Mouse (Mus musculus) T-helper 1 cell (primary cell): ENCODE results near the gene Psma3.
"Not testable (repeated sequence)": the region's sequence is repeated elsewhere in the genome, so short reads cannot be mapped to it uniquely, and the experiment has no call there.

Source experiments
- in situ Hi-C: fragments of 300-600 bp; cut with MboI, MseI; formaldehyde crosslinking; loops from one replicate; pipeline ENCODE4 v1.15.1; 2025; ENCODE audit warnings: high pct_unique_total_duplicates

Gene Psma3

GRCm38 (mm10) chr12:71000344-71000743 lies 25.9 kb downstream of the Psma3 start:
- in situ Hi-C loops: no loop called here

- in situ Hi-C loops: no loop called here
Measured at GRCm38 (mm10) chr12:71001456-71001855, 27.0 kb downstream of the Psma3 start.

- in situ Hi-C loops: no loop called here
Measured at GRCm38 (mm10) chr12:71003760-71004426, 29.5 kb downstream of the Psma3 start.

DNA sequence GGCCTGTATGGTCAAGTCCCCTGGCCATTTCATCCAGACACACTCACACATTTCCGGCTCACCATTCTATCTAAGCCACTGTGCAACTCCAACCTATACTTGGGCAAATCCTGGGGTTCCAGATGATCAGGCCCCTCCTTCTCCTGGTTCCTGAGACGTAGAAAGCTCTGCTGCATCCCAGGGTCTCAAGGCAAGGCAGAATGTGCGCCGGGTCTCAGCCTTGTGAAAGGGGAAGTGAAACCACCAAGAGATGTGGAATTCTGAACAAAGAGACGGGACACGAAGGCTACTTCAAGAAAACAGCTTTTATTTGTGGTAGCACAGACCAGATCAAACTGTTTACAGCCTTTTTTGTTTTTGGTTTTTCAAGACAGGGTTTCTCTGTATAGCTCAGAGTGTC lies 31.7 kb downstream of the Psma3 start:
- in situ Hi-C loops: no loop called here

GRCm38 (mm10) chr12:71006901-71007300 lies 32.5 kb downstream of the Psma3 start:
- in situ Hi-C loops: no loop called here

- in situ Hi-C loops: no loop called here
Measured at GRCm38 (mm10) chr12:71009769-71010168, 35.3 kb downstream of the Psma3 start.

- in situ Hi-C loops: no loop called here
Measured at GRCm38 (mm10) chr12:71014845-71015362, 40.5 kb downstream of the Psma3 start.

DNA sequence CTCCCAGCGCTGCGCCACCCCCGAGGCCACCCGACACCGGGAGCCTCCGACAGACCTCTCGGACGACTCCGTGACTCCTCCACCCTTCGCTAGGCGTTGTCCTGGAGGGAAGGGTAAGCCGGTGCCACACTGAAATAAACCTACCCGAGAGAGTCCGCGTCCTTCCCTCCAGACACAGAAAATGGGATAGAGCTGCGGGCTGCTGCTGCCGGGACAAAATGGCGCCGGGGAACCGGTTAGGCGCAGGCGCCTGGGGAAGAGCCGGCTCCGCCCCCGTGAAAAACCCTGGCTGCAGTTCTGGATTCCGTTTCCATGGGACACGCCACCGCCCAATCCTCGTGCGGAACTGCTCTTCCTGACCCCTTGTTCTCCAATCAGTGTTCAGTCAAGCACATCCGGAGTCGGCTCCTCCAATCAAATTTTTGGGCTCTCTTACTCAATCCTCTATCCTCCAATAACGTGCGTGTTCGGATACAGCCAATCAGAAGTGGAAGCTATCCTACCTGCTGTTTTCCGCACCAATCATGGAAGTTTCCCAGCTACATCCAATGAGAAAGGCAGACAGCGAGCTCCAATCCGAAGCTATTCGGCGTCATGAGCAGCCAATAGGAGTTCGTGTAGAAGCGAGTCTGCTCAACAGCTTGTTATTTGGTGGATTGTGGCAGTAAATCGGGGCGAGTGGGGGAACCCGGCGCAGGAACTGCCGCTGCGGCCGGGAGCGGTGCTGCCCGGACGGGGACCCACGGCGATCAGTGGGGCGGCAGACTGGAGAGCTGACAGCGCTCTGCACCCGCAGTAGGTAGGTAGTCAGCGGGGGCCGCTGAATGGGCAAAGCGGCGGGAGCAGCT lies 41.2 kb downstream of the Psma3 start, which contains the start of gene Arid4a:
TSS of gene Arid4a (plus strand) at position 628 of the 848 bp plus-strand sequence.
- in situ Hi-C loops: no loop called here

DNA sequence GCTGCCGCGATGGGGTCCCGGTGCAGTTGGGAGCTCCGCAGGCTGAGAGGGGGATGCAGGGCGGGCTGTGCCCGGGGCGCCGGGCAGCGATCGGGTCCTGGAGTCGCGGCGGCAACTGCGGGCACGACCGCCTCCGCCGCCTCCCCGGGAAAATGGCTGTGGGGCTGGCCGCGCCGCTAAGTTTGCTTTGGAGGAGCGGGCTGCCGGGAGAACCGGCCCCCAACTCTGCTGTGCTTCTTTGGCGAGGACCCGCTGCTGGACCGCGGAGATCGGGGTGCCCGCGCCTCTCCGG lies 41.7 kb downstream of the Psma3 start:
- in situ Hi-C loops: no loop called here

DNA sequence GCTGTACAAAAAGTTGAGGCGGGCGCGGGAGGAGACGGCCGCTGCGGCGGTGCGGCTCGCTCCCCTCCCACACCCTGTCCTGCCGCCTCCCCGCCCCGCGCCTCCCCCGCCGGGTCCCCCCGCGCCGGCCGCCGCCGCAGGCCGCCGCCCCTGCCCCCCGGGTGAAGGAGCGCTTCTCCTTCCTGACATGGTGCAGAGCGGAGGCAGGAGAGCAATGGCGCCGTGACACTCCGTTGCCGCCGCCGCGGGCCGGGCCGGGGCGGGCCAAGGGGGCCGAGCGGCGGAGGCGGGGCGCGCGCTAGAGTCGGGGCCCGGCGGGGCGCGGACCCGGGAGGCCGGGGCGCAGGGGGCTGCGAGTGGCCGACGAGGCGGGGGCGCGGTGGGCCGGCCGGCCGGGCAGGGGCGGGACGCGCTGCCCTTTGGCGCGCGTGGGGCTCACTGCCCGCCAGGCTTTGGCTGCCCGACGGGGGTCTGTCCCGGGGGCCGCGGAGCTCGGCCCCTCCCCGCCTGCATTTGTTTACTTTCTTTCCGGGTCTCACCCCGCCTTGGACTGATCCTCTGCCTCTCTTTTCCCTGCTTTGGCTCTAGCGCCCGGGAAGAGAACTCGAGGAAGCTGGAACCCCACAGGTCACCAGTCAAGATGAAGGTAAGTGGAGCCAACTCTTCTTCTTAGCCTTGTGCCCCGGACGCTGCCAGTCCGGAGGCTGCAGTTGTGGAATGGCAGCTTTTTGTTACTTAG lies 42.3 kb downstream of the Psma3 start:
- in situ Hi-C loops: no loop called here

GRCm38 (mm10) chr12:71017242-71017571 lies 42.8 kb downstream of the Psma3 start:
- in situ Hi-C loops: no loop called here

DNA sequence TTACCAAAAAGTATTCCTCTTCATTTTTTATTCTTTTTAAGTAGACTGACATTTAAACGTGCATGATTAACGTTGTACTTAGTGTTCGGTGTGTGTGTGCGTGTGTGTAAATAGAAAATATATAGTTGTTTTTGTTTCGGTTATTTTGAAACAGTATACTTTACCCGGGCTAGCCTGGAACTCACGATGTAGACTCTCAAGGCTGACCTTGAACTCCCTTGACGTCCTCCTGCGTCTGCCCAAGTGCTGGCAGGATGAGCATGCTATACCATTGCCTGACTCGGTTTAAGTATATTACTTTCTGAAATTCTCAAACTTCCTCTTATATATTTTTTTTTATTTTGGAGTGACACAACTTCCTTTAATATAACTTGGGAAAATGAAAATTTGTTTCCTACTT lies 43.4 kb downstream of the Psma3 start:
- in situ Hi-C loops: no loop called here

GRCm38 (mm10) chr12:71019211-71019610 lies 44.8 kb downstream of the Psma3 start:
- in situ Hi-C loops: no loop called here

GRCm38 (mm10) chr12:71024411-71024810 lies 50.0 kb downstream of the Psma3 start:
- in situ Hi-C loops: no loop called here

DNA sequence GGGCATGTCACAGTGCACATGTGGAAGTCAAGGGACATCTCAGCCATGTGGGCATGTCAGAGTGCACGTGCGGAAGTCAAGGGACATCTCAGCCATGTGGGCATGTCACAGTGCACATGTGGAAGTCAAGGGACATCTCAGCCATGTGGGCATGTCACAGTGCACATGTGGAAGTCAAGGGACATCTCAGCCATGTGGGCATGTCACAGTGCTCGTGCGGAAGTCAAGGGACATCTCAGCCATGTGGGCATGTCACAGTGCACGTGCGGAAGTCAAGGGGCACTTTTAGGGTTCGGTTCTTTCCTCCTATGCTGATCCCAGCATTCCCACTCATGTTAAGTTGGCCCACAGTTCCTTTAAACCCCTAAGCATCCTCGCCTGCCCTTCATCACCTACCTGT lies 53.8 kb downstream of the Psma3 start:
- in situ Hi-C loops: not testable (repeated sequence)

DNA sequence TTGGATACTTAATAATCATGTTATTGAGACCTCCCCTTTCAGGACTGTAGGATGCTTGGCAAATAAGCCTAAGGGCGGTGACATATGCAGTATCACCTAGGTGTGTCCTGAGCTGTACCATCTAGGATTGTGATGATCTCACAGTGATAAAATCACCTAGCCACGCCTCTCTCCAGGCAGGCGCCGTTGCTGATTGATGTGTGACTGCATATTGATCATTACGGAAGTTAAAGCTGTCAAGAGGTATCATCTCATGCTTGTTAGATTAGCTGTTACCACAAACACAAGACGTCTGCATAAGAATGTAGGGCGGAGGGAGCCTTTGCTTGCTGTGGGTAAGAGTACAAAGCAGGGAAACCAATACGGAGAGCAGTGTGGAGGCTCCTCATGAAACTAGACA lies 55.8 kb downstream of the Psma3 start:
- in situ Hi-C loops: no loop called here

GRCm38 (mm10) chr12:71030722-71031121 lies 56.3 kb downstream of the Psma3 start:
- in situ Hi-C loops: no loop called here

DNA sequence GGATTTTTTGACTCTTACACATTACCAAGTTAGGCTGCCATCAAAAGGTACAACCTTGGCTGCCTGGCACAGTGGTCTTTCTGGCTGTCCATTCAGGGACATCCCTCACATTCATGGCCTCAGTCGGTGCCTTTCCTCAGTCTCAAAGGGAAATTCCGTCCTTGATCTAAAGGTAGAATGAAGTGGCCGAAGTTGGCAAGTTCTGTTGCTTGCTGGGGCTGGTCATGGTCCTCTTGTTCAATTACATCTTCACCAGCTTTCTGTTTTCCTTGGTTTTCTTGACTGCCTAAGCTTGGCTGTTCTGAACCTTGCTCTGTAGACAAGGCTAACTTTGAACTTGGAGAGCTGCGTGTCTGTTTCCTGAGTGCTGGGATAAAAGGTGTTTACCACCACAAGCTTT lies 61.4 kb downstream of the Psma3 start:
- in situ Hi-C loops: no loop called here

- in situ Hi-C loops: no loop called here
Measured at GRCm38 (mm10) chr12:71036729-71037404, 62.4 kb downstream of the Psma3 start.

DNA sequence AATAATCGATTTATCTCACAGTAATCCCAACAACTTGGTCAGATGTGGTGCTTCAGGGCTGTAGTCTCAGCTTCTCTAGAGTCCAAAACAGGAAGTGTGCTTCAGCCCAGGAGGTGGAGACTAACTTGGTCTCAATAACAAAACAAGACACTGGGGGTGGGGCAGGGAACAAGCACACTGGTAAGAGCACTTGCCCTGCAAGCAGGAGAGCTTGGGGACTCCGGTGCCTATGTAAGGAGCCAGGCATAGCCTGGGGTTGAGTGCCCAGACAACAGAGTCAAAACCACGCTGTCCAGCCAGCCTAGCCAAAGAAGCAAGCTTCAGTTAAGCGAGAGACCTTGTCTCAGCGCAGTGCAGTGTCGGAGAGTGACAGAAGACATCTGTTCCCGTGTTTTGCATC lies 66.0 kb downstream of the Psma3 start:
- in situ Hi-C loops: no loop called here

GRCm38 (mm10) chr12:71042451-71042850 lies 68.0 kb downstream of the Psma3 start:
- in situ Hi-C loops: no loop called here

GRCm38 (mm10) chr12:71043571-71043970 lies 69.2 kb downstream of the Psma3 start:
- in situ Hi-C loops: no loop called here
